Mouse (Mus musculus) forebrain, embryonic 11.5 days (tissue): ENCODE measurements around the gene Rrp1b. TPM values are rescaled to one million over a fixed set of nuclear protein-coding genes. Genes with fewer than 3 reads are reported as not detected.

Experiments
- polyA plus RNA-seq: library from polyadenylated mRNA; unstranded; fragments of >200 nt; fragmentation: Nextera tagmentation; extraction: Ambion mirVana; gene quantifications from 2 replicates; pipeline ENCODE4 v1.2.1, GENCODE M21; 2014

Gene Rrp1b
- polyA plus RNA-seq, 1 experiment from 2014 or later: 70.7 TPM

Other genes starting within 250 kb of the Rrp1b start
- gene Sik1, start 180.3 kb upstream of the Rrp1b start, polyA plus RNA-seq: 15.6 and 16.7 TPM in 2 replicates
- 0.31 and 0.44 TPM in 2 replicates for gene Hsf2bp, start 249 bp downstream of the Rrp1b start, polyA plus RNA-seq
- gene Notch3, start 130.8 kb downstream of the Rrp1b start, polyA plus RNA-seq: 26.8 and 30.2 TPM in 2 replicates
- gene Ephx3, start 153.4 kb downstream of the Rrp1b start, polyA plus RNA-seq: 0.13 and 0.23 TPM in 2 replicates
- gene Brd4, start 248.6 kb downstream of the Rrp1b start, polyA plus RNA-seq: 130 and 143 TPM in 2 replicates